Mouse (Mus musculus) thymus, postnatal 25 days (tissue): ENCODE measurements around the gene 2310009B15Rik.

Source experiments
- DNase-seq: peaks from one replicate; pipeline ENCODE4 v3.0.0; 2022

Gene 2310009B15Rik

DNA sequence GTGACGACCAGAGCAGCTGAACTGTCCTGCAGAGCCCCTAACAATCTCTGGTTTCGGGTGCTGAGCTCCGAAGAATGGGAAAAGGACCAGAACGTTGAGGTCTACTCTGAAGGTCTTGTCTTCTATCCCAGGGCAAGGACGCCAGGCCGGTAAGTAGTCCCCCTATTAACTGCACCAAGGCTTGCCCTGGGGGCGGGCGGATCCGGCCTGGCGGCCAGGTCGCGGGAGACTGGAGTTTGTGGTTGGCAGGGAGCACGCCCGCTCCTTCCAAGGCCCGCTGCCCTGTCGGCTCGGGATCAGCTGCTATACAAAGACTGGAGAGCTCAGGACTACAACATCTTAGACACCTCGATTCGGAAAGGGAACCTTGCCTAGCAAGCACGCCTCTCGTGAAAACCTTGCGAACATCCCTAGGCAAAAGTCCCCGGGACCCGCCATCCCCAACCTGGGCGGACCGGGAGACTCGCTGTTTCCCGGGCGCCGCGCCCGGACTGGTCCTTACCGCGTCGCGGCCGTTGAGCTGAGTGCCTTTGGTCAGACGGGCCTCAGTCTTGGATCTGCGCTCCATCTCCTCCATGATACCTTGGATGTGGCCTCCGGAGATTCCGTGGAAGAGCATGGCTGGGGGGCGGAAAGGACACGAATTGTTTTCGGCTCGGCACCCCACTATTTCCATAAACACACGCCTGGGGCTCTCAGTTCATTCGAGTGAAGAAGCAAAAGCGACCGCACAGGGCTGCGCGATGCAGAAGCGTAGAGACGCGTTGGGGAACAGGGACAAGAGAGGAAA lies 15.2 kb downstream of the 2310009B15Rik start:
- no peak for DNase-seq

GRCm38 (mm10) chr1:138840440-138841305 lies 16.0 kb downstream of the 2310009B15Rik start:
- no peak for DNase-seq

GRCm38 (mm10) chr1:138839809-138840430 lies 16.7 kb downstream of the 2310009B15Rik start:
- no peak for DNase-seq

GRCm38 (mm10) chr1:138839291-138839690 lies 17.4 kb downstream of the 2310009B15Rik start:
- no peak for DNase-seq

- no peak for DNase-seq
Measured at GRCm38 (mm10) chr1:138837786-138838743, 18.6 kb downstream of the 2310009B15Rik start.

DNA sequence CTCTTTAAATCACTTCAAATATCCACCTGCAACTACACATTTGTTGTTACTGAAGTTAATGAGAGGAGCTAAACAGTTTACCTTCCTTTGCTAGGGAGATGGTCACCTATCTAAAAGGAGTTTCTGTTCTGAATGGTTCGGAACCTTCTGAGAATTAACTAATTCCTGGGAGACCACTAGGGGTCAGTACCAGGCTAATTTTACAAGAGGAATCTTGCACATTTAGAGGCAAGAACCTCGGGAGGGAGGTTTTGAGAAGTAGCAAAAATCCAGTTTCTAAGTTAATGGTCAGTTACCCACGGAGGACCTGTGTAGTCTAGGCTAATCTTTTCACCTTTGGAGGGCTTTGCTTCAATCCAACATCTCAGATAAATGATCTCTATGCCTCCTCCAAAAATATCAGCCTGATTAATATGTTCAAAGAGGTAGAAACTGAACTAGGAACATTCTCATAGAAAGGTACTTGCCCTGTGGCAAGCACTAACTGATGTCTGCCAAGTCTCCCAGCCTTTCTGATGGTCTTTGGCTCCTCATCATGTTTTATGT lies 21.2 kb downstream of the 2310009B15Rik start:
- no peak for DNase-seq

- peak; percentile 42 for DNase-seq
Measured at GRCm38 (mm10) chr1:138831309-138831708, 25.3 kb downstream of the 2310009B15Rik start.

DNA sequence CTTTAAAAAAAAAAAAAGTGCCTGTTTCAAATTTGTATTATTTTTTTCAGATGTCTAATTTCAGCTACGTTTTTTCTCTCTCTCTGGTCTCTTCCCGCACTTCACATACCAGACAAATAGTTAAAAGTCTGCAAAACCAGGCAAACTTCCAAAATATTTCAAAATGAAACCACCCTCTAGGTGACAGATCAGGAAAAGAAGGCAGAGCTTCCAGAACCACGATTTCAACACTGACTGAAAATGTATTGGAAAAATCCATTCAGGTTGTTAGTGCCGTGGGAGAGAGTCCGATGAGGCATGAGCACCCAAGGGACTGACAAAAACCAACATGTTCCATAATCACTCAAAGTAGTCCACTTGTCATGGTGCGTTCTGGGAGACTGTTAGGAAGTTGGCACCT lies 29.8 kb downstream of the 2310009B15Rik start:
- no peak for DNase-seq

DNA sequence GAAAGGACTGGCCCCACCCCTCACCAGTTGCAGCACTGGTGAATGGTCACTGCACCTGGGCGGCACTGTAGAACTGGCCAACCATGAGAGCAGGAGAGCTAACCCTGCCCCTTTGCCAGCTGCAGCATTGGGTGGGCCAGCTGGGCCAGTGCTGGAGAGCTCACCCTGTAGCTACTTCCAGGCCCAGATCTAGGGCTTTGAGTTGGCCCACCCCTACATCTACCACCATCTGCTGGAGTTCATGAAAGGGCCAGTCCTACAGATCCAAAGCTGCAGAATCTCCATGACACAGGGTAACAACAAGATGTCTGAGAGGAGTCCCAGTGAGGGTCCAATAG lies 33.7 kb downstream of the 2310009B15Rik start:
- DNase-seq: no peak

DNA sequence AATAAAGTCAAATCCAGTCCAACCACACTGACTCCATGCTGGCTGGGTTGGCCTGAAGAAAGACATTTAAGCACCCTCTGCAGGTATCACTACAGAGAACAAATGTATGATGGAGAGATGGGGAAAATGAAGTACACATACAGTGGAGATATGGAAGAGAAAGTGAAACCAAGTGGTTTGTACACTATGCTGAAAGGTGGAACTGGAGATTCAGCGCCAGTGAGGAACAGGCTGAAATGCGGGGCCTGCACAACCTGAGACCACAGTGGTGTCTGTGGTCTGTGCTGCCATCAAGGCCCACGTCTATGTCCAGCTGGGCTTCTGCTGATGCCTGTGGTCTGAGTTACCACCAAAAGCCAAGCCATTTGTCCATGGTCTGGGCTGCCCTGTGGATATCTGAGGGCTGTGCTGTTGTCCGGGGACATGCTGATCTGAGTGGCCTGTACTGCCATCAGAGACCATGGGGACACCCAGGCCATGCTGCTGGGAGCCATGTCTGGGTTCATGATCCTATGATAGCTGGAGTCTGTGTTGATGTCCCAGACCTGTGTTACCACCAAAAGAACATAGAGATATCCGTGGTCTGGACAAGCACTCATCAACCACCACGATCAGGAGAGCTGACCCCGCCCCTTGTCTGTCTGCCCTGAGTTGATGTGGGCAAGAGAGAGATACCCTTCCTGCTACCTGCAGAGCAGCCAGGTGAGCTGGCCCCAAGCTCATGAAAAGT lies 34.2 kb downstream of the 2310009B15Rik start:
- DNase-seq: no peak
